Mouse (Mus musculus) C2C12 (cell line): ENCODE measurements around the gene Cebpb.

ENCODE experiments used
- CTCF ChIP-seq: IDR thresholded peaks from one replicate; pipeline ENCODE4 v1.5.1; 2011; ENCODE audit not compliant: control insufficient read depth, insufficient read depth, insufficient read length
- MAX ChIP-seq: IDR thresholded peaks from one replicate; pipeline ENCODE4 v1.6.1; 2011; ENCODE audit warnings: mild to moderate bottlenecking, control low read depth
- MYOD1 ChIP-seq: IDR thresholded peaks from one replicate; pipeline ENCODE4 v1.6.1; 2011; ENCODE audit warnings: low read depth; ENCODE audit not compliant: control insufficient read depth, insufficient read length
- USF1 ChIP-seq: IDR thresholded peaks from one replicate; pipeline ENCODE4 v1.6.1; 2011; ENCODE audit warnings: low read depth, mild to moderate bottlenecking, control low read depth, moderate library complexity

DNA sequence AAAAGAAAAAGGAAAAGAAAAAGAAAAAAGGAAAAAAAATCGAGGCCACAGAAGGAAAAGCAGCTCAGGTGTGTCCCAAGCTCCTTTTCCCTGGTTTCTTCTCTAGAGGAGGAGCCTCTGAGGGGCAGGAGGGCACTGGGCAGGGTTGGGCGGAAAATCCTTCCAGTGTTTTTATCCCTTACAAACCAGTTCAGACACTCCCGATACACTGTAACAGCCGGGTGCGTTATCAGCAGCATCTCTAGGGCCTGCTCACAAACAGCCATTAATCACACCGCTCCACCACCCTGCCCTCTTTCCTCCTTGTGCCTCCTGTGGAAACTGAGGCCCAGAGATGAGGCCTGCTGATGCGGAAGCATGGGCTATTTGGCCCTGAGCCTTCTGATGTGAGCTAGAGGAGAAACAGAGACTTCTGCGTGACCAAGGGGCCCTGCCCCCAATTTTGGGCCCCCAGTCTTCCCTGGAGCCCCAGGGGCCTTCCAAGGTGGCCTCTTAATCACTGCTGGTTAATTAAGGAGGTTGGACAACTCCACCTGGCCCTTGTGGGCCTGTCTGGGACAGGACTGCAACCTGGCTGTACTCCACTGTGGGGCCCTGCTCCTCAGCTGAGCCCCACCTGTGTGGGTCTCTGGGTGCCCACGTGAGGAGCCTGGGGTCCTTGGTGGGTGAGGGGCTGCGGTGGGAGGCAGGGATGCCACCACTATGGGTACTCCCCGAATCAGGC, 32.6 kb downstream of the Cebpb start:
- TF ChIP-seq CTCF = no peak
- no peak for TF ChIP-seq USF1
- TF ChIP-seq MYOD1 = no peak
- TF ChIP-seq MAX = no peak
